Mouse (Mus musculus) intestine, embryonic 16.5 days (tissue): ENCODE results near the gene Psmd5. TPM values are rescaled to one million over a fixed set of nuclear protein-coding genes. Genes with fewer than 3 reads are reported as not detected.
"Not testable (repeated sequence)": the region's sequence is repeated elsewhere in the genome, so short reads cannot be mapped to it uniquely, and the experiment has no call there.

Experiments
- ATAC-seq: fragments of 200-750 bp; cut with Nextera tagmentation; 2 replicates; pipeline ENCODE4 v1.8.0; 2017; ENCODE audit warnings: moderate TSS enrichment, moderate library complexity
- H3K27ac ChIP-seq: fragments of 300-500 bp; sonication (generic); 2 replicates; pipeline ENCODE4 v1.5.1; 2014; ENCODE audit warnings: mild to moderate bottlenecking, low read length
- H3K27me3 ChIP-seq: fragments of 300-500 bp; sonication (generic); replicated peaks from 2 replicates; pipeline ENCODE4 v1.6.1; 2014; ENCODE audit warnings: low read length, control low read depth, mixed read lengths; ENCODE audit not compliant: control insufficient read depth, insufficient read depth
- H3K36me3 ChIP-seq: fragments of 300-500 bp; sonication (generic); 2 replicates; pipeline ENCODE4 v1.6.1; 2014; ENCODE audit warnings: low read length, control low read depth; ENCODE audit not compliant: control insufficient read depth, insufficient read depth
- H3K4me1 ChIP-seq: fragments of 300-500 bp; sonication (generic); 2 replicates; pipeline ENCODE4 v1.6.1; 2014; ENCODE audit warnings: low read length, control low read depth, mixed read lengths; ENCODE audit not compliant: control insufficient read depth, insufficient read depth
- H3K4me2 ChIP-seq: fragments of 300-500 bp; sonication (generic); 2 replicates; pipeline ENCODE4 v1.6.1; 2014; ENCODE audit warnings: low read depth, low read length, control low read depth
- H3K4me3 ChIP-seq: fragments of 300-500 bp; sonication (generic); 2 replicates; pipeline ENCODE4 v1.5.1; 2014; ENCODE audit warnings: mild to moderate bottlenecking, low read length
- H3K9ac ChIP-seq: fragments of 300-500 bp; sonication (generic); 2 replicates; pipeline ENCODE4 v1.6.1; 2014; ENCODE audit warnings: low read depth, low read length
- H3K9me3 ChIP-seq: fragments of 300-500 bp; sonication (generic); 2 replicates; pipeline ENCODE4 v1.6.1; 2016; ENCODE audit warnings: low read length, control low read depth; ENCODE audit not compliant: control insufficient read depth
- WGBS: fragments of 180-500 bp; shearing (Covaris S2); extraction: QIAGEN DNeasy Blood & Tissue Kit; methylation state at CpG from one replicate; pipeline ENCODE4 v1.1.7; 2014; 5-methylcytosine and 5-hydroxymethylcytosine counted together
- polyA plus RNA-seq: library from polyadenylated mRNA; unstranded; fragments of >200 nt; fragmentation: Nextera tagmentation; extraction: Ambion mirVana; gene quantifications from 2 replicates; pipeline ENCODE4 v1.2.1, GENCODE M21; 2015

Psmd5 gene
- polyA plus RNA-seq, 1 experiment from 2014 or later: 103 TPM

GRCm38 (mm10) chr2:34874271-34874670 is 497 bp downstream of the Psmd5 start, which contains the start of gene Cutal:
Gene Cutal, plus strand, starts transcription at chr2:34874396.
- Histone ChIP-seq H3K4me1 (peaks cover 12% of the 10 kb centered on the region), H3K27ac (peak within 1 kb of the TSS; percentile 61), H3K4me3 (peak within 1 kb of the TSS; percentile 44), H3K4me2 (peak within 1 kb of the TSS; percentile 48), H3K9ac (peak within 1 kb of the TSS; percentile 60), H3K9me3 (no peaks in the 10 kb centered on the region), H3K27me3 (0 out of 2 replicates have a peak, but pooled peaks cover 4% of the 10 kb centered on the region), H3K36me3 (no peaks in the 10 kb centered on the region)
- WGBS: 2% methylated on average over 14 of the region's 14 CpGs
- peak; percentile 41 for ATAC-seq

DNA sequence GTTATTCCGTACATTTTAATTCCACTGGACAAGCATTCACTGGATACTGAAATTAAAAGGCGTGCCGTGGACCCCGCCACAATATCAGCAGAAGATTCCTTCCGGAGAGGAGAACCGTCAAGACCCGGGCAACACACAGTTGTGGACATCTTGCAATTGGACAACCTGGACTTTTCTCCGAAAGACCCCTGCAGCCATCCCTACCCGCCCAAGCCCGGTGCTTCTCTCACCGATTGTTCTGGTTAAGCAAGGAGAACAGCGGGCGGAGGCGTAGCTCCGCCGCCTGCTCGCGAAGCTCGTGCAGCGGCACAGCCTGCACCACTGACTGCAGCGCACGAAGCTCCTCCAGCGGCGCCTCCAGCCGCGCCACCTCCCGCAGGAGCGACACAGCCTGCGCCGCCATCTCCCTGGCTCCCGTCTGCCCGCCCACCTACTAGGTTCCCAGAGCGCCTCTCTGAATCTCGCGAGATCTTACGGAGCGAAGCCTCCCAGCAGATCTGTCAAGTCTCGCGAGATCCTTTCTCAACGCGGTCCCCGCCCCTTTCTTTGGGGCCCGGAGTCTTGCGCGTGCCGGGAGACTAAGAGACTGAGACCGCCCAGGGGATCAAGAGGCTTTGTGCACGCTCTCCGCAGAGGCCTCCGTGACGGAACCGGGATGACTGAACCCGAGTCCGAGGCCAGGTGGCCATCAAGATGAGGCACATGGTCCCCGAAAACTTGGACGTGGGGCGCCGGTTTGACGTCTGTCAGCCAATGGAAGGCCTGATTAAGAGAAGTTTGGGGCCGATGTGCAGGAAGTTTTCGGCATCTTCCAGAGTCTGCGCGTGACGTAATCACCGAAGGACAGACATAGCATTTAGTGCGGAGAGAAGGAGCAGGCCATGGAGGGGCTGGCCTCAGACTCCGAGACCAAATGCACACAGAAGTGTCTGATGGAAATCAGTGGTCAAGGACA is 4.0 kb downstream of the Psmd5 start:
- H3K36me3 ChIP-seq: 0 out of 2 replicates have a peak, but pooled peaks cover under 1% of the 10 kb centered on the region
- peaks cover 17% of the 10 kb centered on the region for H3K4me1 ChIP-seq
- peak overlapping the region; percentile 91 for H3K9ac ChIP-seq
- H3K4me3 ChIP-seq: peak overlapping the region; percentile 94
- WGBS: under 1% methylated on average over 67 of the region's 67 CpGs
- H3K9me3 ChIP-seq: no peaks in the 10 kb centered on the region
- H3K4me2 ChIP-seq: peak overlapping the region; percentile 72
- 0 out of 2 replicates have a peak, but pooled peaks cover 4% of the 10 kb centered on the region for H3K27me3 ChIP-seq
- peak; percentile 96 for ATAC-seq
- peak overlapping the region; percentile 92 for H3K27ac ChIP-seq

GRCm38 (mm10) chr2:34869680-34870079 is 5.1 kb downstream of the Psmd5 start:
- WGBS: 37% methylated on average over 5 of the region's 5 CpGs
- Histone ChIP-seq H3K9ac (peak overlapping the region; percentile 57), H3K36me3 (0 out of 2 replicates have a peak, but pooled peaks cover 3% of the 10 kb centered on the region), H3K27ac (no peak overlapping the region), H3K4me2 (peak overlapping the region; percentile 52), H3K4me3 (peak overlapping the region; percentile 41), H3K9me3 (no peaks in the 10 kb centered on the region), H3K4me1 (peaks cover 17% of the 10 kb centered on the region), H3K27me3 (0 out of 2 replicates have a peak, but pooled peaks cover 4% of the 10 kb centered on the region)
- ATAC-seq: no peak

DNA sequence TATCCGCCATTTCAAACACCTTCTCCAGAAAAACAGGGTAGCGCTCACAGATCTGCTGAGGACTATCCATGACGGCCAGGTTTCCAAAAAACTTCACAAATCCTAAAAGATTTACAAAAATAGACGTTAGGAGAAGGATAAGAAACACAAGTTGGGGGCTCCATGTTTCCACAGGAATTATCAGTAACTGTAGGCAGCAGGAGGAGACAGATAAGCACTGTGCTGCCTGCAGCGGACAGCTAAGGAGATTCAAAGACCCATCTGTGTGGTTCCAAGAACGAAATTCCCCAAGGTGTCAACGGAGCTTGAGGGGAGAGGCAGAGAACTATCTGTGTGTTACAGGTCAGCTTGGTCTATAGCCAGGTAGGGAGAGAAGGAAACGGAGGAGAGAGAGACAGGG is 17.0 kb downstream of the Psmd5 start:
- ATAC-seq: no peak
- WGBS: 93% methylated on average over 8 of the region's 8 CpGs
- H3K4me2 ChIP-seq: no peak overlapping the region
- no peak overlapping the region for H3K27ac ChIP-seq
- H3K9ac ChIP-seq: no peak overlapping the region
- no peak overlapping the region for H3K4me3 ChIP-seq
- no peaks in the 10 kb centered on the region for H3K4me1 ChIP-seq
- no peaks in the 10 kb centered on the region for H3K9me3 ChIP-seq
- H3K36me3 ChIP-seq: peaks cover 28% of the 10 kb centered on the region
- H3K27me3 ChIP-seq: no peaks in the 10 kb centered on the region

DNA sequence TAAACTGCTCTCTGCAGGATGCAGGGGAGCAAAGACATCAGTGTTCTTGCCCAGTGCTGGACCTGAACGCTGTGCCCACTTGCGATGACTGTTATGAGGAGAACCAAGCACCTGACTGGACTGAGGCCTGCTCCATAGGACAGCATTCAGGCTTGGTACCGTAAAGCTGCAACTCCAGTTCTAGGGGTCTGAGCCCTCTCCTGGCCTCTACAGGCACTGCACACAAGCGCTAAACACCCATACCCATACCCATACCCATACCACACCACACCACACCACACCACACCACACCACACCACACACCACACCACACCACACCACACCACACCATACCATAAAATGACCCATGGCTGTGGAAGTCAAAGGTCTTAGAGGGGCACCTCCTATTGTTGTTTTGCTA is 19.5 kb downstream of the Psmd5 start:
- peaks cover 31% of the 10 kb centered on the region for H3K36me3 ChIP-seq
- WGBS: 88% methylated on average over 4 of the region's 4 CpGs
- H3K9me3 ChIP-seq: no peaks in the 10 kb centered on the region
- no peak overlapping the region for H3K27ac ChIP-seq
- ATAC-seq: no peak
- H3K9ac ChIP-seq: no peak overlapping the region
- no peaks in the 10 kb centered on the region for H3K4me1 ChIP-seq
- H3K27me3 ChIP-seq: no peaks in the 10 kb centered on the region
- H3K4me3 ChIP-seq: no peak overlapping the region
- no peak overlapping the region for H3K4me2 ChIP-seq

GRCm38 (mm10) chr2:34847702-34848101 is 27.1 kb downstream of the Psmd5 start:
- no peaks in the 10 kb centered on the region for H3K9me3 ChIP-seq
- ATAC-seq: no peak
- H3K4me2 ChIP-seq: no peak overlapping the region
- no peak overlapping the region for H3K27ac ChIP-seq
- H3K27me3 ChIP-seq: no peaks in the 10 kb centered on the region
- 83% methylated on average over 1 of the region's 1 CpGs for WGBS
- no peaks in the 10 kb centered on the region for H3K4me1 ChIP-seq
- H3K4me3 ChIP-seq: no peak overlapping the region
- H3K36me3 ChIP-seq: peaks cover 11% of the 10 kb centered on the region; the same call in 1 of the 2 replicates
- no peak overlapping the region for H3K9ac ChIP-seq

GRCm38 (mm10) chr2:34843211-34843939 is 31.4 kb downstream of the Psmd5 start:
- Histone ChIP-seq H3K27ac (no peak overlapping the region), H3K36me3 (no peaks in the 10 kb centered on the region), H3K4me2 (no peak overlapping the region), H3K9ac (no peak overlapping the region), H3K4me1 (no peaks in the 10 kb centered on the region), H3K27me3 (no peaks in the 10 kb centered on the region), H3K9me3 (no peaks in the 10 kb centered on the region), H3K4me3 (no peak overlapping the region)
- 80% methylated on average over 11 of the region's 11 CpGs for WGBS
- ATAC-seq: no peak

GRCm38 (mm10) chr2:34841706-34842105 is 33.1 kb downstream of the Psmd5 start:
- no peak for ATAC-seq
- WGBS: 92% methylated on average over 8 of the region's 8 CpGs
- H3K9ac ChIP-seq: no peak overlapping the region

GRCm38 (mm10) chr2:34840143-34840542 is 34.6 kb downstream of the Psmd5 start:
- not testable (repeated sequence) for ATAC-seq

More at GRCm38 (mm10) chr2:34841706-34842105, 33.1 kb downstream of the Psmd5 start:
- Histone ChIP-seq H3K9me3 (no peaks in the 10 kb centered on the region), H3K27me3 (no peaks in the 10 kb centered on the region), H3K4me3 (no peak overlapping the region), H3K36me3 (no peaks in the 10 kb centered on the region), H3K4me2 (no peak overlapping the region), H3K4me1 (no peaks in the 10 kb centered on the region), H3K27ac (no peak overlapping the region)

More at GRCm38 (mm10) chr2:34840143-34840542, 34.6 kb downstream of the Psmd5 start:
- H3K36me3 ChIP-seq, H3K4me2 ChIP-seq, H3K4me1 ChIP-seq, H3K9ac ChIP-seq, H3K4me3 ChIP-seq, H3K27ac ChIP-seq, H3K9me3 ChIP-seq, H3K27me3 ChIP-seq: not testable (repeated sequence)
- 79% methylated on average over 5 of the region's 5 CpGs for WGBS
